Mouse (Mus musculus) ES-CJ7 (cell line): Measurements from ENCODE around the gene Tada2b.

Experiments used
- DNase-seq: peaks from one replicate; pipeline ENCODE4 v3.0.0; 2011; ENCODE audit warnings: low read depth, low spot score

Gene Tada2b

DNA sequence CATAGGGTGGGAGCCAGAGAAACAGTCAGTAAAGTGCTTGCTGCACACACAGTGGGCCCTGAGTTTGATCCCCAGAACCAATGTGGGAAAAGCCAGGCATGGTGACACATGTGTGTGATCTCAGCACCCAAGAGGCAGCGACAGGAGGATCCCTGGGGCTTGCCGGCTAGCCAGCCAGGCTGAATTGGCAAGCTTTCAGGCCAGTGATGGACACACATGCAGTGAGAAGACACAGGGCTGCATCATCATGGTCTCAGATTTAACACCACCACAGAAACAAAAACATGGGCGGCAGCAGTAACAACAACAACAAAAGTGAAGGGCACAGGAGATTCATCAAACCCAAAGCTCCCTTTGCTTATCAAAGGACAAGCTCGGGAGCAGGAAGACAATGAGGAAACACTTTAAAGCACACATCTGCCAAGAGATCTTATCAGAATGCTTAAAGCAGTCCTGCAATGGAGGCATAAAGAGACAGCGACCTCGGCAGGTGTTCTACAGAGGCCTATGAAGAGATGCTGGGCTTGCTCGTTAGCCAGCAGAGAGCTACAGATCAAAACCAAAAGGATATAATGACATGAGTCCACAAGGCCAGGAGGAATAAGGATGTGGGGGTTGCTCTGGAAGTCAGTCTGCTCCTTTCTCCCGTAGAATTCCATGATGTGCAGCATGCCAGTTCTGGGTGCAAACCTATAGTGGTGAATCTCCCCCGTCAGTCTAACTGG lies 37.8 kb downstream of the Tada2b start:
- no peak for DNase-seq

DNA sequence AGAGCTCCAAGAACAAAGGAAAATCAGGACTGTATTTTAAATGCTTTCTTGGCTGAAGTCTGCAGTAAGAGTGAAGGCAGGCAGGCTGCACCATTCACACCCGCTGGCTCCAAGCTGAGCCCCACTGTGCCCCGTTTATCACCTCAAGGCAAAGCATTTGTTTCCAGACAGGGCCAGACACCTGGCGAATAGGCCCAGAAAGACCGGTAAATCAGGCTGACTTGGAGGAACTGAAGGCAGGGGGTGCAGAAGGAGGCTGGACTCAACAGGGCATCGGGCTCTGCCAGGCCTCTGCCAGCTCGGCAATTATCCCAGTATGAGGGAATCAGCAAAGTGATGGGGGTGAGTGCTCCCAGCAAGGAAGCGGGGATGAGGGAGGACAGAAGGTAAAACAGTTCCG lies 39.1 kb downstream of the Tada2b start:
- DNase-seq, result no peak

DNA sequence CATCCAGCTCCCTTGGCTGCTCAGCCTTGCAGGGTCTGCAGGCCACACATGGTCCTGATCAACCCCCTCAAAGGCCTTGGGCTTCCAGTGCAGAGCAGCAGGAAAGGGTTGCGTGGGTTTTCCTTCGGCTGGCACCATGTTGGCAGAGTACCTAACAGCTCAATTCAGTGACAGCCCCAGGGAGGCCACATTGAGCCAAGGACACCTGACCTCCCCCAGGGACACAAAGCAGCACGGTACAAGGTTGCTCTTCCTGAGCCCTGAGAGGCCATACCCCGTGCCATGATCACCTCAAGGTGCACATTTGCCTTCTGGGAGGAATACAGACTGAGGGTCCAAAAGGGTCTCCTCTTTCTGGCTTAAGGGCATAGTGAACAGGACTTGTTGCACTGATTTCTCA lies 39.5 kb downstream of the Tada2b start:
- DNase-seq, result no peak

DNA sequence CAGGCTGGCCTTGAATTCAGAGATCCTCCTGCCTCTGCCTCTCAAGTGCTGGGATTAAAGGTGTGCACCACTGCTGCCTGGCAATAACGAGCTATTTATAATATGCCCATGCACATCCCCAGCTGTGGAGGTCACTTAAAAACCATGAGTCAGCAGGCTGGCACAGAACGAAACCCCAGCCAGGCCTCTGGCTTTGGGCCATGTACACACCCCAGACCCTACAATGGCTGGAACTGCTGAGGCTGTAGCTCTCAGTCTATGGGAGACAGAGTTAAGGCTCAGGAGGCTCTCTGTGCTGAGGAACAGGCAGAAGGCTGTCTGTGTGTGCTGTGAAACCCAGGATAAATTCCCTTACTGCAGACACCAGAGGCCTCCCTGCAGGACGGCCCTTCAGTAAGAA lies 43.3 kb downstream of the Tada2b start:
- no peak for DNase-seq

DNA sequence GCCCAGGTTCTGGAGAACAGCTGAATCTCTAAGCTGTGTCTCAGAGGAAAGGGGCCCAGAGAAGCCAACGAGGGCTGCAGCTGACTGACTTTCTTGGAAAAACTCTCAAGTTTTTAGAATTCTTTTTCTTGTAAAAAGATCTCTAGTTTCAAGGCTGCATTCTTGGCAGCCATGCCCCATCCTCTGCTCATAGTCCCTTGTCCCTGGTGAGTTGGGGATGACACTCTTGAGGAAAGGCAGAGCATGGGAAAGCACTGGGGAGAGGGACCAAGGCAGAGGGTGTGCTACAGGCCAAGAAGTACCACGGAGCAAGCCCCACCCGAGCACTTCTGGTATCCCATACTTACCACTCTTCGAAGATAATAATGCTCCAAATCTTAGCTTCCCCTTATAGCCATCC lies 47.2 kb downstream of the Tada2b start:
- DNase-seq, result no peak

DNA sequence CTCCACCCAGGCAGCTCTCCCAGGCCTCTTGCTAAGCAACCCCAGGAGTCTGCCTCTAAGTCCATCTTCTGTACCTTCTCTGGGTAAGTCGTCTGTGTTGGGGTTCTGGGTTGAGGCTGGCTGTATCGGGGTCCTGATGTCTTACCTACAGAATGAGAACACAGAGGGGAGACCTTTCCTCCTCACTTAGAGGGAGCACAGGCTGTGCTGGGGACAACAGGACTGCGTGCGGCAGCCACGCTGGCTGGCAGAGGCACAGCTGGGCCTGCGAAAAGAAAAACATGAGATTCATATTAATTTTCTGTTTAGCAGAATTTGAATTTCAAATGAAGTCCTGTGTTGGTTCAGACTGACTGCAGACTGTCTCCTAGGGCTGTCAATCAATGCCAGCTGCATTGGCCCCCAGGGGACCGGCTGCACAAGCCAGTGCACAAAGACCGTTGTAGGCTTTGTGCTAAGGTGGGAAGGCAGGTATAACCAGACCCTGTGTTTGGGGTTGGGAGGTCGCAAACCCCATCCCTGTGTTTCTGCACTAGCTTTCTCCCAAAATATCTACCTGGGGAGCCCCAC lies 49.6 kb downstream of the Tada2b start:
- no peak for DNase-seq

DNA sequence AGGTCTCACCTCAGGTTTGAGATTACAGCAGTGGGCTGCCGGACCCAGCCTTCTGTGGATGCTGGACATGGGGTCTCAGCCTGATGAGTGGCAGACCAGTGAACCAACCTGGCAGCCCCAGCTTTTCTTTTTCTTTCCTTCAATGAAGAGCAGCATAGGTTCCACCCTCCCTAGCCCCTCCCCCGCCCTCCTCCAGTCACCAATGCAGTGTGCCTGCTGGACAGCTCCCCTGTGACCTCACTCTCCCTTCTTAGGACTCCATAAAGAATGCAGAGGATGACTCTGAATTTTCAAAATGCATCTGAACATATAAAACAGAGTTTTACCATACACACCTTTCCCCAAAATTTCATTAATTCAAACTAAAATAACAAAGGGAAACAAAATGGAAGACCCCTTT lies 52.4 kb downstream of the Tada2b start:
- DNase-seq, result no peak

DNA sequence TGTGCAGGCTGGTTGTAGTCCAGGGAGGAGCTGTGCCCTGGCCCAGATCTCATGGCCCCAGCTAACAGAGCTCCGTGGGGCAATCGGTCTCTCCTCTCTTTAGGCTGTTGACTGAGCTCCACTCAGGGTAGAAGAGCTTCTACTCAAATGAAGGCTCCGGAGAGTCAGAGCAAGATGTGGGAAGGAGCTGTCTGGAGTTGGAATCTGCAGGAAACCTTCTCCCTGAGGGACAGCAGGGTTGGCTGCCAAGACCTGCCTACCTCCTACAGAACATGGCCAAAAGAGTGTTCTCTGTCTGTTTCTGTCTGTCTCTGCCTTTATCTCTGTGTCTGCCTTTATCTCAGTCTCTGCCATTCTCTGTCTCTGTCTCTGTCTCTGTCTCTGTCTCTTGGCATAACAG lies 54.5 kb downstream of the Tada2b start:
- no peak for DNase-seq

DNA sequence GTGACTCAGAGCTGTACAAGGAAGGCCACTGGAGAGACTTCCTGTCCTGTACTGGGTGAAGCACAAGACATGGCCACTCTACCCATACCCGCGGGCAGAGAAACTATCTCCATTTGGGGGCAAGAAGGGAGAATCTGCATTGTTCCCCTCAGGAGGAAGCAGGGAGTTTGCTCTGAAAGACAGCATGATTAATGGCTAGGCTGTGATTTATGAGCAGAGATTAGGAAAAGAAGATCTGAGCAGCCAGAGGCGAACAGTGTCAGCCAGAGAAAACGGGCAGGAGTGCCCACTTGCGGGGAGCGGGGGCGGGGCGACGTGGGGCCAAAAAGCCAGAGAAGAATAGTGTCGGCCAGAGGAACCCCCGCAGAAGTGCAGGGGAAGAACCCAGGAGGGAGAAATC lies 56.3 kb downstream of the Tada2b start:
- no peak for DNase-seq

DNA sequence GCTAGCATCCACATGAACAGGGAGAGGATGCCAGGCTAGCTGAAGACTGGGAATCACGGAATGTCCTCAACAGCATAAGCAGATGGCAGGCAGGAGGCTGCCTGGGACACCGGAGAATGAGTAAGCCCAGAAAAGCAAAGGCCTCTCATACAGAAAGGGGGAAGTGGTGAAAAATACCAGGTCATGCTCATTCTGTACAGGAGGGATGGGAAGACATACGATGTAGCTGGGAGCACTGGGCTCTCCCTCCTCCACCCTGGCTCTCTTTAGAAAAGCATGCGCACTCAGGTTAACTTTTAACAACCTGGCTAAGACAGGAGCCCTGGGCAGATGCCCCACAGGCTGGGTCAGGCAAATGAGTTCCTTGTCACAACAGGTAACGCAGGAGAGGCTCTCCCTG lies 57.7 kb downstream of the Tada2b start:
- no peak for DNase-seq

DNA sequence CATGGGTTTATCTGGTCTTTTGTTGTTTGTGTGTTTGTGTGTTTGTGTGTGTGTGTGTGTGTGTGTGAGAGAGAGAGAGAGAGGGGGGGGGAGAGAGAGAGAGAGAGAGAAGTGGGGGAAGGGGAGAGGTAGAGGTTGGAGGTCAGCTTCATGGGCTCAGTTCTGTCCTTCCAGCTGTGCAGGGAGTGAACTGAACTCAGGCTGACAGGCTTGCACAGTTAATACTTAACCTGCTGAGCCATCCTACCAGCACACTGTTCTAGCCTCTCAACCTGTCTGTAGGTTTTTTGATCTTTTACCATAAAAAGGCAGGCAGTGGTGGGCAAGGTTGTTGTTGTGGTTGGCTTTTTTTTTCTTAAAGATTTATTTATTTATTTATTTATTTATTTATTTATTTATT lies 59.4 kb downstream of the Tada2b start:
- no peak for DNase-seq
